Mouse (Mus musculus) limb, embryonic 11.5 days (tissue): ENCODE results near the gene Rhbg. TPM values are rescaled to one million over a fixed set of nuclear protein-coding genes. Genes with fewer than 3 reads are reported as not detected.
"Not testable (repeated sequence)": the region's sequence is repeated elsewhere in the genome, so short reads cannot be mapped to it uniquely, and the experiment has no call there.

Source experiments
- ATAC-seq: fragments of 200-750 bp; cut with Nextera tagmentation; 2 replicates; pipeline ENCODE4 v1.8.0; 2017; ENCODE audit warnings: low read depth; ENCODE audit not compliant: insufficient number of reproducible peaks, low FRiP score, low TSS enrichment
- DNase-seq: peaks from one replicate; pipeline ENCODE4 v3.0.0-alpha.2; 2015; ENCODE audit warnings: low spot score
- H3K27ac ChIP-seq: fragments of 300-500 bp; sonication (generic); replicated peaks from 2 replicates; pipeline ENCODE4 v1.5.1; 2014; ENCODE audit warnings: low read depth, mild to moderate bottlenecking, low read length
- H3K27me3 ChIP-seq: fragments of 300-500 bp; sonication (generic); 2 replicates; pipeline ENCODE4 v1.6.1; 2014; ENCODE audit warnings: mild to moderate bottlenecking, low read length, mixed read lengths; ENCODE audit not compliant: control insufficient read depth, insufficient read depth
- H3K36me3 ChIP-seq: fragments of 300-500 bp; sonication (generic); 2 replicates; pipeline ENCODE4 v1.6.1; 2014; ENCODE audit warnings: mild to moderate bottlenecking, low read length, moderate library complexity, mixed read lengths; ENCODE audit not compliant: control insufficient read depth, insufficient read depth
- H3K4me1 ChIP-seq: fragments of 300-500 bp; sonication (generic); 2 replicates; pipeline ENCODE4 v1.6.1; 2014; ENCODE audit warnings: low read length, mixed read lengths; ENCODE audit not compliant: control insufficient read depth, insufficient read depth
- H3K4me2 ChIP-seq: fragments of 300-500 bp; sonication (generic); 2 replicates; pipeline ENCODE4 v1.6.1; 2014; ENCODE audit warnings: low read depth, mild to moderate bottlenecking, moderate library complexity; ENCODE audit not compliant: severe bottlenecking
- H3K4me3 ChIP-seq: fragments of 300-500 bp; sonication (generic); 2 replicates; pipeline ENCODE4 v1.5.1; 2014; ENCODE audit warnings: low read depth, low read length
- H3K9ac ChIP-seq: fragments of 300-500 bp; sonication (generic); 2 replicates; pipeline ENCODE4 v1.6.1; 2014; ENCODE audit warnings: mild to moderate bottlenecking, low read length
- H3K9me3 ChIP-seq: fragments of 300-500 bp; sonication (generic); 2 replicates; pipeline ENCODE4 v1.6.1; 2016; ENCODE audit warnings: low read length; ENCODE audit not compliant: control insufficient read depth
- WGBS: fragments of 180-500 bp; shearing (Covaris S2); extraction: QIAGEN DNeasy Blood & Tissue Kit; methylation state at CpG from one replicate; pipeline ENCODE4 v1.1.7; 2014; 5-methylcytosine and 5-hydroxymethylcytosine counted together
- polyA plus RNA-seq: library from polyadenylated mRNA; unstranded; fragments of >200 nt; fragmentation: Nextera tagmentation; extraction: Ambion mirVana; gene quantifications from 2 replicates; pipeline ENCODE4 v1.2.1, GENCODE M21; 2014

Gene Rhbg
- polyA plus RNA-seq, 1 experiment from 2014 or later, result 0.11 TPM

DNA sequence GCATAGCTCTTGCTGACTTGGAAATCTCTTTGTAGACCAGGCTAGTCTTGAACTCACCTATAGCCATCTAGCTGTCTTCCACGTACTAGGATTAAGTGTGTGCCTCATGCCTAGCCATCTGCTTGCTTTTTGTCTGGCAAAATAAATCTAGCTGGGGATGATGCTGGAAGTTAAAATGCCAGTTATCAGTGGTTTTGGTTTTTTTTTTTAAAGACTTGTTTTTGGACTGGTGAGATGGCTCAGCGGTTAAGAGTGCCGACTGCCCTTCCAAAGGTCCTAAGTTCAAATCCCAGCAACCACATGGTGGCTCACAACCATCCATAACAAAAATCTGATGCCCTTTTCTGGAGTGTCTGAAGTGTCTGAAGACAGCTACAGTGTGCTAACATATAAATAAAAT, 17.4 kb upstream of the Rhbg start:
- 93% methylated on average over 3 of the region's 3 CpGs for WGBS
- ATAC-seq (no peak), DNase-seq (no peak)
- Histone ChIP-seq H3K4me2 (no peak overlapping the region), H3K27me3 (no peaks in the 10 kb centered on the region), H3K4me3 (no peak overlapping the region), H3K9me3 (no peaks in the 10 kb centered on the region), H3K4me1 (no peaks in the 10 kb centered on the region), H3K27ac (no peak overlapping the region), H3K9ac (no peak overlapping the region), H3K36me3 (no peaks in the 10 kb centered on the region)

DNA sequence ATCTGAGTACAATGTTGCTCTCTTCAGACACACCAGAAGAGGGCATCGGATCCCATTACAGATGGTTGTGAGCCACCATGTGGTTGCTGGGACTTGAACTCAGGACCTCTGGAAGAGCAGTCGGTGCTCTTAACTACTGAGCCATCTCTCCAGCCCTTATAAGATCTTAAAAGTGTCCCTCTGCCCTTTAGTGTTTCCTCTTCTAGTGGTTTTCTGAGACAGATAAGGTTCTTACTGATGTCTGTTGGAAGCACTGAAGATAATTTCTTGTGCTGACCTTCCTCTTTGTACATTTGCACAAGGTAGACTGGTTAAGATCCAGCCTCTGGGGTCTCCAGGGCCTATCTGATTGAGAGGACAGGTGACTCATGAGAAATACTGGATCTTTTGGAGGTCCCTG, 16.8 kb upstream of the Rhbg start:
- H3K4me3 ChIP-seq, DNase-seq, H3K36me3 ChIP-seq, H3K9me3 ChIP-seq, H3K27ac ChIP-seq, H3K27me3 ChIP-seq, H3K4me2 ChIP-seq, H3K9ac ChIP-seq, H3K4me1 ChIP-seq, ATAC-seq: not testable (repeated sequence)
- 87% methylated on average over 2 of the region's 2 CpGs for WGBS

DNA sequence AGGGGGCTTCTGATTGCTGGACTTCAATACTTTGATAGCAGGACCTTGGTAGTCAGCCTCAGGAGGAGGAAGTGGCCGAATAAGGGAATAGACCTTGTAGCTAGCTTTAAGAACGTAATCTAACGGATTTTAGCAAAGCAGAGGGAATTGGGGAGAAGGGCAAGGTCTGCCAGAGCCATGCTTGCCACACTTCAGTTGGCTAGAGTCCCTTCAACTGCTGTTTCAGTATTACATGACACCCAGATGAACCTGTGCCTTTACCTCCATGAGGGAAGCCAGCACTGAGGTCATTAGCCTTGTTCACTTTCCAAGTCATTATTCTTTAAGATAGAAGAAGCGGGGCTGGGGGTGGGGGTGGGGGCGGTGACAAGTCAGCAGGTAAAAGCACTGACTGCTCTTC, 14.5 kb upstream of the Rhbg start:
- Histone ChIP-seq H3K27ac (no peak overlapping the region), H3K9me3 (no peaks in the 10 kb centered on the region), H3K27me3 (no peaks in the 10 kb centered on the region), H3K9ac (no peak overlapping the region), H3K4me1 (no peaks in the 10 kb centered on the region), H3K4me3 (no peak overlapping the region), H3K36me3 (no peaks in the 10 kb centered on the region), H3K4me2 (no peak overlapping the region)
- DNase-seq (no peak), ATAC-seq (no peak)
- 81% methylated on average over 5 of the region's 5 CpGs for WGBS

DNA sequence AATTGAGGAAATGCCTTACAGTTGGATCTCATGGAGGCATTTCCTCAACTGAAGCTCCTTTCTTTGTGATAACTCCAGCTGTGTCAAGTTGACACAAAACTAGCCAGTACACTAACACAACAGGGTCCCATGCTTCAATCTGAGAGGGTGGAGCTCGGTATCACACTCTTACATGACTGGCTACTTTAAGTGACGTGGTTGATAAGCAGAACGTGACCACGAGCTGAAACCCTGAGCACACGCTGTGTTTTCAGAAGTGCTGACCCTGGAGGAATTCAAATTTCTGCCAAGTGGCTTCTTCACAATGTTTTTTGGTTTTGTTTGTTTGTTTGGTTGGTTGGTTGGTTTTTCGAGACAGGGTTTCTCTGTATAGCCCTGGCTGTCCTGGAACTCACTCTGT, 13.5 kb upstream of the Rhbg start:
- not testable (repeated sequence) for H3K4me3 ChIP-seq, H3K27me3 ChIP-seq, H3K9me3 ChIP-seq, H3K4me2 ChIP-seq, DNase-seq, H3K4me1 ChIP-seq, ATAC-seq, H3K36me3 ChIP-seq, H3K27ac ChIP-seq, H3K9ac ChIP-seq
- WGBS, result 87% methylated on average over 6 of the region's 6 CpGs

DNA sequence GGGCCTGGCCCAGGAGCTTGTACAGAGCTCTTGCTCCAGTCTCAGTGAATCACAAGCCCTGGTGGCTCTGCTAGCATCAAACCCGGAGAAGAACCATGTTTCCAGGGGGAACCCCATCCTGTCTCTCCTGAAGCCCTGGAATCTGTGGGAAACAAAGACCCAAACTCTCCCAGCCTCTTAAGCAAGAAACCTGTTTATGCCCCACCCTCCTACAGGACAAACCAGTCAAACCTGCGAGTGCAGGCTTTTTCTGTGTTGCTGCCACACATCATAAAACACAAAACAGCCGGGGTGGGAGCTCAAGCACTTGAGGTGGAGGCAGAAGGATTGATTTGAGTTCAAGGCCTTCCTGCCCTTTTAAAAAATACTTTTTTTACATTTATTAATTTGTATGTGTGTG, 7.8 kb upstream of the Rhbg start:
- no peaks in the 10 kb centered on the region for H3K4me1 ChIP-seq
- H3K4me2 ChIP-seq, result no peak overlapping the region
- no peak overlapping the region for H3K9ac ChIP-seq
- no peaks in the 10 kb centered on the region for H3K36me3 ChIP-seq
- no peak overlapping the region for H3K4me3 ChIP-seq
- H3K27me3 ChIP-seq, result no peaks in the 10 kb centered on the region
- DNase-seq (no peak), ATAC-seq (no peak)
- no peak overlapping the region for H3K27ac ChIP-seq
- H3K9me3 ChIP-seq, result no peaks in the 10 kb centered on the region
- 74% methylated on average over 3 of the region's 3 CpGs for WGBS

DNA sequence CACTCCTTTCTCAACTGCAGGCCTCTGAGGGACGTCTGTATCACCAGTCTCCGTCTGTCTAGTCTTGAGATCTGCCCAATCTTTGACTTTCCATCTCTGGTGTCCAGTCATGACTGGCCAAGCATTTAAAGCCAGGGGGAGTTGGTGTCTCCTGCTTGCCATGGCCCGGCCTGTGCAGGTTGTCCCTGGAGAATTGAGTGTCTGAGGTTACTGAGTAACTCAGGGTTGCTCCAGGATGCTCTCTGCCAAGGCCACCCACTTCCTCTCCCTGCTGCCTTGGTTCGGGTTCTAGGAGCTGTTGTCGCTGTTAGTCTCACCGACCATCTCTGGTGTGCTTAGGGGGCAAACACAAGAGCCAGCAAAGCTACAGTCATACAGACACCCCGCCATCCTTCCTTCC, 1.9 kb upstream of the Rhbg start:
- no peaks in the 10 kb centered on the region for H3K36me3 ChIP-seq
- DNase-seq (no peak), ATAC-seq (no peak)
- WGBS, result 62% methylated on average over 7 of the region's 7 CpGs
- H3K9ac ChIP-seq, result no peak overlapping the region
- no peaks in the 10 kb centered on the region for H3K9me3 ChIP-seq
- peaks cover 5% of the 10 kb centered on the region; the same call in 1 of the 2 replicates for H3K4me1 ChIP-seq
- H3K27ac ChIP-seq, result no peak overlapping the region
- peaks cover 24% of the 10 kb centered on the region for H3K27me3 ChIP-seq
- no peak overlapping the region for H3K4me3 ChIP-seq
- H3K4me2 ChIP-seq, result no peak overlapping the region

DNA sequence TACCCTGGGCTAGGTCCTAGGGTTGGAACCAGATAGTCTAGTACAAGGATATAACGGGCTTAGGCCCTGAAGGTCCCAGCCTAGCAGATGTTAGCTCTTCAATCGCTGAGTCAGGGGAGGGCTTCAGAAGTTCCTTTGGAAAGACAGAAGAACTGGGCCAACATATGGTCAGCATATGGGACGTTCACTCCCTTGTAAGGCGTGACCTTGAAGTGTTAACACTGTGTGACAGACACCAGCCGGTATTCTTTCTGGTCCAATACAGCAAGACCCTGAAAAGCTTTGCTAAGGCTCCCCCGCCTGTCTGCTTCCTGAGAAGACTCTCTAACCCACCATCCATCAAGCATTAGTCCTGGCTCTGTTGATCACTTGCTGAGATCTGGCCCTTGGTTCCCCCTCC, 1.4 kb upstream of the Rhbg start:
- no peak overlapping the region for H3K9ac ChIP-seq
- WGBS, result 28% methylated on average over 6 of the region's 6 CpGs
- no peak for ATAC-seq
- H3K27ac ChIP-seq, result no peak overlapping the region
- H3K36me3 ChIP-seq, result no peaks in the 10 kb centered on the region
- H3K4me2 ChIP-seq, result no peak overlapping the region
- DNase-seq, result no peak
- peaks cover 5% of the 10 kb centered on the region; the same call in 1 of the 2 replicates for H3K4me1 ChIP-seq
- no peaks in the 10 kb centered on the region for H3K9me3 ChIP-seq
- no peak overlapping the region for H3K4me3 ChIP-seq
- H3K27me3 ChIP-seq, result peaks cover 24% of the 10 kb centered on the region

DNA sequence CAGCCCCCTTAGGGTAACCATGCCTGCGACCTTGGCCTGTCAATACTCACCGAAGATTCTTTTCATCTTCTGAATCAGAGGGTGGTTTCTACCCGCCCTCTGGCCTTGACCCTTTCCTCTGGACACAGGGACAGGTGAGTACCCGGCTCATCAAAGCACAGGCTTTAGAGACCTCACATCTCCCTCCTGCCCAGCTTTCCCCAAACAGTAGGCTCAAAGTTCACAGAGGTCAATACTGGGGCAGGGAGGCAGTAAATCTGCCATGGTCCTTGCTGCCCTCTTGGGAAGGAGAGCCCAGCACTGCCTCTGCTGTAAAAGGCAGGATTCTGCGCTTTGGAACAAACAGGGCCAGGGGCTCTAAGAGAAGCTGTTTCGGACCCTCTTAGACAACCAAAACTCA, 1.8 kb downstream of the Rhbg start:
- no peak overlapping the region for H3K9ac ChIP-seq
- no peak overlapping the region for H3K4me2 ChIP-seq
- H3K9me3 ChIP-seq, result no peaks in the 10 kb centered on the region
- peaks cover 24% of the 10 kb centered on the region for H3K27me3 ChIP-seq
- no peak overlapping the region for H3K27ac ChIP-seq
- ATAC-seq (no peak), DNase-seq (no peak)
- H3K4me3 ChIP-seq, result no peak overlapping the region
- WGBS, result 44% methylated on average over 6 of the region's 6 CpGs
- no peaks in the 10 kb centered on the region for H3K36me3 ChIP-seq
- H3K4me1 ChIP-seq, result peaks cover 5% of the 10 kb centered on the region; the same call in 1 of the 2 replicates

DNA sequence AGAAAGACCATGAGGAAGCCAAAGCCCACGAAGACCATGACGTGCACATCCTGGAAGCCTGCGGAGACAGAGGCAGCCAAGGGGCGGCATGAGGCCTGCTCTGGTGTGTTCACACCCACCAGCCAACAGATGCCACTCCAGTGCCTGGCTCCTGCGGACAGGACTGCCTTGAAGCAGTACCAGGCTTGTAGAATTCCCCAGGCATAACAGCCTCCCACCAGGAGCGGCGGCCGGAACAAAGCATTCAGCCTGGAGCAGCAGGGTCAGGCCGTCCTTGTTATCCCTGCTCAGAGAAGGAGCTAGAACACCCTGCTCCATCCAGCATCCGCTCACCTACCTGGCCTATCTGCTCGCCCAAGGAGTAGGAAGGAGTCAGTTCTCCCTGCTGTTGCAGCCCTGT, 6.1 kb downstream of the Rhbg start:
- Histone ChIP-seq H3K9ac (no peak overlapping the region), H3K27ac (no peak overlapping the region), H3K4me1 (no peaks in the 10 kb centered on the region), H3K36me3 (no peaks in the 10 kb centered on the region), H3K9me3 (no peaks in the 10 kb centered on the region), H3K27me3 (peaks cover 13% of the 10 kb centered on the region), H3K4me3 (no peak overlapping the region), H3K4me2 (no peak overlapping the region)
- no peak for ATAC-seq
- WGBS, result 87% methylated on average over 11 of the region's 11 CpGs
- DNase-seq, result no peak
